Mouse (Mus musculus) adrenal gland, postnatal 4 days (tissue): ENCODE results near the gene Nup188. TPM values are rescaled to one million over a fixed set of nuclear protein-coding genes. Genes with fewer than 3 reads are reported as not detected.
A peak's percentile ranks its signal among the peaks of the same experiment; 100 is the strongest.

ENCODE experiments used
- DNase-seq, 2 experiments: peaks; one replicate each; pipeline ENCODE4 v3.0.0; 2021 to 2022; ENCODE audit warnings: low spot score in 2 of 2, mixed read lengths in 2 of 2
- long read RNA-seq, 2 experiments: library from polyadenylated mRNA; stranded (forward); transcript quantifications; one replicate each; pipeline ENCODE4 v2.0.0; 2021
- total RNA-seq, 2 experiments: library from RNA; stranded (reverse); gene quantifications; 2 replicates each; pipeline ENCODE4 v1.2.3; 2021

Nup188 gene
- total RNA-seq: 10 to 100 TPM; 46.9 TPM
- long read RNA-seq, experiment 1, full-length matches to known transcripts: 4 of 23 reads
- long read RNA-seq, experiment 1, partial matches to known transcripts: 6 of 23 reads
- long read RNA-seq, experiment 1, other reads (novel, unspliced or antisense): 13 of 23 reads
- long read RNA-seq, experiment 2, full-length matches to known transcripts: 4 of 35 reads
- long read RNA-seq, experiment 2, partial matches to known transcripts: 15 of 35 reads
- long read RNA-seq, experiment 2, other reads (novel, unspliced or antisense): 16 of 35 reads

GRCm38 (mm10) chr2:30286192-30287026 lies at the start of gene Nup188, which contains the start of gene Dolk:
Gene Nup188 (plus strand): TSS chr2:30286397.
Gene Dolk (minus strand): TSS chr2:30286334.
- DNase-seq: peak; percentile 97 to 98

GRCm38 (mm10) chr2:30236426-30237198 lies 49.6 kb upstream of the Nup188 start:
- no peak for DNase-seq

GRCm38 (mm10) chr2:30237199-30237880 lies 48.9 kb upstream of the Nup188 start, which contains the start of gene Lrrc8a:
Gene Lrrc8a (plus strand): TSS chr2:30237715.
- DNase-seq: peak; percentile 100

GRCm38 (mm10) chr2:30237881-30238280 lies 48.3 kb upstream of the Nup188 start:
- peak; percentile 54 to 59 for DNase-seq

GRCm38 (mm10) chr2:30238906-30239465 lies 47.2 kb upstream of the Nup188 start:
- no peak for DNase-seq

- DNase-seq: no peak
Observed at GRCm38 (mm10) chr2:30239777-30240176, 46.4 kb upstream of the Nup188 start.

- no peak for DNase-seq
Observed at GRCm38 (mm10) chr2:30240267-30240666, 45.9 kb upstream of the Nup188 start, which contains the start of gene Gm28035. Gene Gm28035 (plus strand): TSS chr2:30240567.

- DNase-seq: no peak
Observed at GRCm38 (mm10) chr2:30242509-30242908, 43.7 kb upstream of the Nup188 start.

- no peak for DNase-seq
Observed at GRCm38 (mm10) chr2:30243391-30243790, 42.8 kb upstream of the Nup188 start.

- DNase-seq: no peak
Observed at GRCm38 (mm10) chr2:30244595-30245178, 41.5 kb upstream of the Nup188 start.

- DNase-seq: no peak
Observed at GRCm38 (mm10) chr2:30247036-30247435, 39.2 kb upstream of the Nup188 start.

- DNase-seq: no peak
Observed at GRCm38 (mm10) chr2:30247681-30248080, 38.5 kb upstream of the Nup188 start.

GRCm38 (mm10) chr2:30249182-30249581 lies 37.0 kb upstream of the Nup188 start:
- DNase-seq: no peak

- no peak for DNase-seq
Observed at GRCm38 (mm10) chr2:30250166-30251128, 35.8 kb upstream of the Nup188 start.

GRCm38 (mm10) chr2:30251417-30252104 lies 34.6 kb upstream of the Nup188 start:
- DNase-seq: no peak

GRCm38 (mm10) chr2:30252521-30252920 lies 33.7 kb upstream of the Nup188 start:
- no peak for DNase-seq

GRCm38 (mm10) chr2:30253809-30254208 lies 32.4 kb upstream of the Nup188 start:
- no peak for DNase-seq
